14 mouse cellular contexts compared by ENCODE assay signal in genomic region chr9:75666612-75667011, GRCm38 (mm10). TPM values are rescaled to one million over a fixed set of nuclear protein-coding genes. Genes with fewer than 3 reads are reported as not detected.
DNase-seq lines count a peak whose midpoint lies in the region; ATAC-seq and TF ChIP-seq lines count a peak whose summit lies in the region.
"Had no signal": no experiment of that assay in that cellular context is flagged by ENCODE, and none has a peak within 500 bp of the region (broad histone marks: within the 10 kb centered on the region; RNA-seq: fewer than 3 reads in every experiment).

No protein-coding gene starts in this region.

- no peak for TF ChIP-seq CTCF in gastrocnemius, adult 2 months (IDR thresholded peaks at IDR 0.05)
- TF ChIP-seq CTCF in lung, embryonic 14.5 days (IDR thresholded peaks at IDR 0.05; ENCODE audit: low read depth), result no peak

- no peak for DNase-seq in gastrocnemius, adult 2 months
- DNase-seq in gastrocnemius, adult 8-10 months (ENCODE audit: low spot score in 2 of 2), result no peak
- DNase-seq in lung, embryonic 14.5 days, result peak; percentile 10
- no peak for DNase-seq in lung, postnatal 25 days (ENCODE audit: low spot score)
- DNase-seq in cerebellum, adult 18-20 months, result peak; percentile 75 to 83
- DNase-seq in heart, postnatal 4 days, result peak; percentile 33
- DNase-seq in ovary, postnatal 10 days (ENCODE audit: low spot score), result no peak
- no peak for DNase-seq in urinary bladder, postnatal 14 days (ENCODE audit: low spot score)
- DNase-seq: kidney, adult 18-20 months; right cerebral cortex, postnatal 4 days had no signal

- H3K27ac ChIP-seq in gastrocnemius, adult 2 months, result peak overlapping the region; percentile 41; the same call in 1 of the 2 replicates
- H3K27ac ChIP-seq in lung, embryonic 14.5 days (ENCODE audit: low read depth), result no peak overlapping the region; the same call in 1 of the 2 replicates
- H3K27ac ChIP-seq: limb, embryonic 13.5 days; lung, embryonic 15.5 days had no signal

- H3K4me3 ChIP-seq in gastrocnemius, adult 2 months, result no peak overlapping the region
- H3K4me3 ChIP-seq in lung, embryonic 14.5 days (ENCODE audit: low read depth, low read length), result no peak overlapping the region
- H3K4me3 ChIP-seq: limb, embryonic 13.5 days; lung, embryonic 15.5 days had no signal

- intact Hi-C loops in gastrocnemius, adult 2 months (cut with DNase I), result no loop called here

- H3K36me3 ChIP-seq in lung, embryonic 14.5 days (ENCODE audit: insufficient read depth), result no peaks in the 10 kb centered on the region
- H3K36me3 ChIP-seq: limb, embryonic 13.5 days; lung, embryonic 15.5 days had no signal

- no peaks in the 10 kb centered on the region for H3K9me3 ChIP-seq in lung, embryonic 14.5 days (ENCODE audit: low read depth, low read length)
- H3K9me3 ChIP-seq: limb, embryonic 13.5 days; lung, embryonic 15.5 days had no signal

- no peak for ATAC-seq in lung, embryonic 14.5 days (ENCODE audit: insufficient read depth)
- ATAC-seq: forebrain, embryonic 14.5 days; midbrain, embryonic 16.5 days had no signal

- no peaks in the 10 kb centered on the region for H3K4me1 ChIP-seq in lung, embryonic 14.5 days (ENCODE audit: insufficient read depth)
- H3K4me1 ChIP-seq: limb, embryonic 13.5 days; lung, embryonic 15.5 days had no signal

- H3K9ac ChIP-seq in lung, embryonic 14.5 days, result no peak overlapping the region
- H3K9ac ChIP-seq: limb, embryonic 13.5 days; lung, embryonic 15.5 days had no signal

- 58% methylated on average over 5 of the region's 5 CpGs for WGBS in lung, embryonic 14.5 days

- H3K4me2 ChIP-seq in lung, embryonic 14.5 days, result no peak overlapping the region
- H3K4me2 ChIP-seq: limb, embryonic 13.5 days; lung, embryonic 15.5 days had no signal

- no peaks in the 10 kb centered on the region for H3K27me3 ChIP-seq in lung, embryonic 14.5 days (ENCODE audit: insufficient read depth, low read length)
- H3K27me3 ChIP-seq: limb, embryonic 13.5 days; lung, embryonic 15.5 days had no signal

RNA-seq across cellular contexts. Expression of gene Scg3, which starts 17.2 kb away (rescaled TPM):
- 1 to 10 TPM; 1.1 to 1.7 TPM for total RNA-seq in gastrocnemius, adult 2 months (2021)
- under 1 TPM; 0.19 to 0.80 (median 0.53) TPM for total RNA-seq in gastrocnemius, adult 8-10 months (2022)
- polyA plus RNA-seq in lung, embryonic 14.5 days (2014; fragmentation: Nextera tagmentation; extraction: Ambion mirVana), result 0.39 and 0.53 TPM in 2 replicates
- total RNA-seq in heart, postnatal 4 days (2021), result under 1 TPM; 0.52 to 0.64 TPM

RNA-seq across cellular contexts. Expression of gene Lysmd2, which starts 41.1 kb away (rescaled TPM):
- total RNA-seq in gastrocnemius, adult 2 months (2021), result 1 to 10 TPM; 4.0 to 4.7 TPM
- total RNA-seq in gastrocnemius, adult 8-10 months (2022), result 1 to 10 TPM; 3.9 to 6.2 (median 4.5) TPM
- 29.8 and 30.0 TPM in 2 replicates for polyA plus RNA-seq in lung, embryonic 14.5 days (2014; fragmentation: Nextera tagmentation; extraction: Ambion mirVana)
- 10 to 100 TPM; 12.8 to 13.2 TPM for total RNA-seq in heart, postnatal 4 days (2021)

RNA-seq across cellular contexts. Expression of gene Tmod2, which starts 55.5 kb away (rescaled TPM):
- 1 to 10 TPM; 5.4 to 5.6 TPM for total RNA-seq in gastrocnemius, adult 2 months (2021)
- total RNA-seq in gastrocnemius, adult 8-10 months (2022), result 1 to 10 TPM; 2.2 to 4.7 (median 3.6) TPM
- polyA plus RNA-seq in lung, embryonic 14.5 days (2014; fragmentation: Nextera tagmentation; extraction: Ambion mirVana), result 8.0 and 9.5 TPM in 2 replicates
- 1 to 10 TPM; 4.6 to 5.6 TPM for total RNA-seq in heart, postnatal 4 days (2021)

Comparison
In these comparisons a context has a peak if more than half of its experiments do, and no peak if none do; other contexts are left out.
1. DNase-seq: peak in lung, embryonic 14.5 days (single experiment), cerebellum, adult 18-20 months (2 of 2) and heart, postnatal 4 days (single experiment); none in gastrocnemius, adult 2 months (single experiment), gastrocnemius, adult 8-10 months (0 of 2), lung, postnatal 25 days (single experiment), ovary, postnatal 10 days (single experiment) and urinary bladder, postnatal 14 days (single experiment).